Mouse (Mus musculus): ENCODE measurements around the gene Slc39a3. TPM values are rescaled to one million over a fixed set of nuclear protein-coding genes. Genes with fewer than 3 reads are reported as not detected.

Slc39a3 gene
- total RNA-seq, 2 experiments from 2014 or later: 70.9 to 76.3 TPM

DNA sequence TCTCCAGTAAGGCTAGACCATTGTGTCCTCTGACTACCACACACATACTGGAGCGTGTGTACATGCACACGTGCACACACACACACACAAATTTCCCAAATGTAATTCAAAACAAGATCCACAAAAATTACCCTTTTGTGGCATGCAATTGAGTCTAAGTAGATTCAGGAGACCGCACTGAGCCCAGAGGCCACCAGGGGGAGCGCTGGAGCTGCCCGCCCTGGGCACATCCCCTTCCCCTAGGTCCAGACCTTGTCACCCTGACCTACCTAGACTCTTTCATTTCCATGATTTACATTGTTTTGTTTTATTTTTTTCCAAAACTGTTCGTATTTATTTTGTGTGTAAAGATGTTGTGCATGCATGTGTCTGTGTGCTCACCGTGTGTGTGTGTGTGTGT lies 20.6 kb downstream of the Slc39a3 start:
- intact Hi-C loops (cut with DNase I): no loop called here

DNA sequence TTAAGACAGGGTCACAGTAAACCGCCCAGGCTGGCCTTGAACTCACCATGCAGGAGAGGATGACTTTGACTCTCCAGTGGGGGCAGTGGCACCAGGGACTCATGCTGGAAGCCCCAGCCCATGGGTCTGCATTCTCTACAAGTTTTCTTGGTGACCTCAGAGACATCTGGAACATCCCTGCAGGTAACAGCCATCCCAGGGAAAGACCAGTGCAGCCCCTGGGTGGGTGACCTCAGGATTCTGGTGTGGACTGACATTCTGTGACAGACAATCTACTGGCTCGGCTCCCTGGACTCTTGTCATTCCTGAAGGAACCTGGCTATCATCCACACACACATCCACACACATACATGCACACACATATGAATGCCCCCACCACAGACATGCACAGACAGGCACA lies 21.6 kb downstream of the Slc39a3 start:
- intact Hi-C loops (cut with DNase I): no loop called here
- no peak for DNase-seq (ENCODE audit: low spot score in 2 of 2)

More for the DNA sequence above, 20.6 kb downstream of the Slc39a3 start:
- peak in 1 of 2 experiments; percentile 71 for DNase-seq (ENCODE audit: low spot score in 2 of 2)

DNA sequence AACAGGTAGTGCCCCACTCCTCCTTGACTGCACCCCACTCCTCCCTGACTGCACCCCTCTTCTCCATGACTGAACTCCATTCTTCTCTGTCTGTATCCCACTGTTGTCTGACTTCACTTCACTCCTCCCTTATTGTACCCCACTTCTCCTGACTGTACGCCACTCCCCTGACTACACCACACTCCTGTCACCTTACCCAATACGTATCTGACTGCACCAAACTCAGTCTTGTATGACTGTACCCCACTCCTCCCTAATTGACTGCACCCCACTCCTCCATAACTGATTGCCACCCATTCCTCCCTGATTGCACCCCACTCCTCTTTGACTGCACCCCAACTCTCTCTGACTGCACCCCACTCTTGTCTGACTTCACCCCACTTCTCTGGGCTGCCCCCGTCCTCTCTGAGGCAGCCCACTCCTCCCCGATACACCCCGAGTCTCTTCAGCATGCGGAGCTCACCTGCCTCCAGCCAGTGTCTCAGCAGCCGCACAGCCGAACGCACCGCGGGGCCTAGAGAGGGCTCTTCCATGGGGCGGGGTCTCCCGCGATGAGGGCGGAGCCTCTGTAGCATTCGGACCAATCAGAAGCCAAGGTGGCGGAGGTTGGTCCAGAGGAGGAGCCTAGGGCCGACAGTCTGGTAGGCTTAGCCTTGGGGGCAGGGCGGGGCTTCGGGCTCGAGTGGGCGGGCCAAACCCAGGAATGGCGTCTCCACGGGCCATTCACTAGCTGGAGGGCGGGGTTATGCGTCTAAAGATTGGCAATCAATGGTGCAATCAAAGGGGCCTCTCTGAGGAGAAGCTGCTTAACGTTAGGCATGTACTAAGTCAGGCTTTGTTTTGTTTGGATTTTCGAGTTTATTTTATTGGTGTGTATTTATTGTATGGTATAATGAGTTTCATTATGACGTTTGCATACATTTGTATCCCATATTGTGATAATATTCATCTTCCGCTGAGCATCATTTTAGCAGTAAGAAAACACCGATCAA lies 22.5 kb downstream of the Slc39a3 start, which contains the start of gene Gng7:
Gene Gng7, minus strand, starts transcription at position 553 of the 992 bp plus-strand sequence.
- intact Hi-C loops (cut with DNase I): no loop called here

DNA sequence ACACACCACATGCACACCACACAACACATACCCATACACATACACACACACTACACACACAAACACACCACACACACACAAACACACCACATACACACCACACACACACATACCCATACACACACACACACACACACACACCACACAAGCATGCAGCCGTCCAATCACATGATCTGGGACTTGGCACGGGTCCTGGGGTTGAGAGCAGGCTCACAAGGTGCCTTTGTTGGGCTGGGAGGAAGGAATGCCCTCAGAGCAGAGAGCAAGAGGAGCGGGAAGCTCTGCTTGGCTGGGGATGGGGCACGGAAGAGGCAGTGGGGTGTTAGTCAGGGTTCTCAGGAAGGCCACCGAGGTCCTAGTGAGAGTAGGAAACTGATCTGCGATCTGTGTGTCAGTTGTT lies 26.4 kb downstream of the Slc39a3 start:
- intact Hi-C loops (cut with DNase I): no loop called here
- no peak for DNase-seq (ENCODE audit: low spot score in 2 of 2)

More for the DNA sequence above, 22.5 kb downstream of the Slc39a3 start, which contains the start of gene Gng7:
- peak; percentile 97 to 99 for DNase-seq (ENCODE audit: low spot score in 2 of 2)

DNA sequence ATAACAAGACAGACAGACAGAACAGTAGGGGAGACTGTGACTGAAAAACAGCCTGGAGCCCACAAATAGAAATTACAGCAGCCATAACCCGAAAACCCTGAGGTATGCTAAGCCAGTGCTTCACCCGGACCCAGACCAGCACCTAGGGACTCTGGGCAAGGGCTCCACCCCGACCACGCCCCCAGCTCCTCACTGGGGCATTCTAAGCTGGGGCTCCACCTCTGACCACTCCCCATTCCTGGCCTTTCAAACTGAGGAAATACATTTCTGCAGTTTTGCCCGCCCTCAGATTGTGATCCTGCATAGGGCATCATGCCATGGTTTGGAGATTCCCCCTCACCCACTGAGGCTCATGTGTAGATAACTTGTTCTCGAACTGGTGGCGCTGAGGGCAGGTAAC lies 30.0 kb downstream of the Slc39a3 start:
- DNase-seq (ENCODE audit: low spot score in 2 of 2): no peak
- intact Hi-C loops (cut with DNase I): no loop called here

DNA sequence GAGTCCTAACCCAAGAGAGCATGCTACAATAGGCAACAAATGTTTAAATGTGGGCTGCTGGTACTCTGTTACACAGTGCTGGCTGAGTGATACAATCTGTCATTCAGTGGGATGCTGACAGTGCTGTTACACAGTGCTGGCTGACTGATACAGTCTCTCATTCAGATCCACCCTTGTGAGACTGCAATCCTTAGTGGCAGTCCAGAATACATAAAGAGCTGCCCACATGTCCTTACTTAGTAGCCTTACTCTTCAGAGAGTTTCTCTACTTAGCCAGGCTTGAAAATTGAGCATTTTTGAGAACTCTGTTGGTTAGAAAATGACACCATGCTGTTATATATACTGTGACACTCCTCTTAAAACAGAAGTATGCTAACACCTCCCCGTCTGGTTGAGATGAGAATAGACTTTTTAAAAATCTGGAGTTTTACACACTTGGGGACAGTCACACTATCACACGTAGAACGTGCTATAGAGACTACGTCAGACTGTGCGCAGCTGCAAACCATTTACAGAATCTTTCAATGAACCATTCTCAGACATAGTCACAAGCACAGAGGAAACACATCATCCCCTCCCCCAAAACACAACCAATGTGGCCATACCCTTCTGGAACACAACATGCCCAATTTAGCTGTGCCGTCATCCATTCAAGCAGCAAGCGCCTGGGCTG lies 31.1 kb downstream of the Slc39a3 start:
- DNase-seq (ENCODE audit: low spot score in 2 of 2): peak; percentile 59 to 88
- intact Hi-C loops (cut with DNase I): no loop called here

DNA sequence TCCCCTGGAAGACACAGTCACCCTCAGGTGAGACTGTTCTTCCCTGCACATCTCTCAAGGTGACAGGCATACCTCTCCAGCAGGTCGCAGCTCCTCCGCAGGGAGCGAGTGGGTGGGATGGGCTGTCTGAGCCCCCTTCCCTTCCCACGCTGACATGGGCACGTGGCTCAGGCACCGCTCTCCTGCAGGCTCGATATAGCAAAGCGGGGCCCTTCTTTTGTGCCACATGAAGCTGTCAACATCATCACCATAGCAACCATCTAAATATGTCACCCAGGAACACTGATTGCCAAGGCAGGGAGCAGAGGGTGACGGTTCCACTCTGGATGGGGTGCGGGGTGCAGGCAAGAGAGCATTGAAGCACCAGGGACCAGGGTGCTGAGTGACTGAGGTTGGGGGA lies 36.1 kb downstream of the Slc39a3 start:
- peak; percentile 70 to 76 for DNase-seq (ENCODE audit: low spot score in 2 of 2)
- intact Hi-C loops (cut with DNase I): no loop called here

DNA sequence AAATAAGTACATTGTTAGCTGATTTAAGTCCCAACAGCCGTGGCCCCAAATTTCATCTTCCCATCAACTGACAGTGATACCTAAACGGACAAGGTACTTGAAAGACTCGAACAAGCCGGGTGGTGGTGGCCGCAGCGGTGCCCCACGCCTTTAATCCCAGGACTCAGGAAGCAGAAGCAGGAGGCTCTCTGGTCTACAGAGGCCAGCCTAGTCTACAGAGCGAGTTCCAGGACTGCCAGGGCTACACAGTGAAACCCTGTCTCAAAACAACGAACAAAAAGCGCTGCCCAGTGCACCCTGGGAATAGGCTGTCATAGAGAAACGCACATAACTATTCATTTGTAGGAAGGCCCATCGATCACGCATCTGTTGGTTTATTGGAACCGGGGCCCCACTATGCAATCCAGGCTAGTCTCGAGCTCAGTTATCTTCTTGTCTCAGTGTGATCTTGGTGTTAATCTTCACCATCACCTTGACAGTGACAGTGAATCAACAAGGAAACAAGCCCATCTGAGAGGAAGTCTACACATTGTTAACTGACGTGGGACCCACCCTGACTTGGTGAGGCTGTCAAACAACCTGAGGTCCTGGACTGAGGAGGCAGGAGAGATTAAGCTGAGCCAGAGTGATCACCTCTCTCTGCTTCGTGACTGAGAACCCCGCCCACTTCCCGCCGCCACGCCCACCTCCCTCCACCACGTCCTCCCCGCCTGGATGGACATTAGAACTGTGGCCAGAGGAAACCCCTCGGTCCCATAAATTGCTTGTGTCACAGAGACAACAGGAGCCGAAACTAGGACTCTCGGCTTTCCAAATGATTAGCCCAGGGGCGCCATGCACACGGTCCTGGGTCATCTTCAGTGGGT lies 36.8 kb downstream of the Slc39a3 start:
- no peak for DNase-seq (ENCODE audit: low spot score in 2 of 2)
- intact Hi-C loops (cut with DNase I): no loop called here

DNA sequence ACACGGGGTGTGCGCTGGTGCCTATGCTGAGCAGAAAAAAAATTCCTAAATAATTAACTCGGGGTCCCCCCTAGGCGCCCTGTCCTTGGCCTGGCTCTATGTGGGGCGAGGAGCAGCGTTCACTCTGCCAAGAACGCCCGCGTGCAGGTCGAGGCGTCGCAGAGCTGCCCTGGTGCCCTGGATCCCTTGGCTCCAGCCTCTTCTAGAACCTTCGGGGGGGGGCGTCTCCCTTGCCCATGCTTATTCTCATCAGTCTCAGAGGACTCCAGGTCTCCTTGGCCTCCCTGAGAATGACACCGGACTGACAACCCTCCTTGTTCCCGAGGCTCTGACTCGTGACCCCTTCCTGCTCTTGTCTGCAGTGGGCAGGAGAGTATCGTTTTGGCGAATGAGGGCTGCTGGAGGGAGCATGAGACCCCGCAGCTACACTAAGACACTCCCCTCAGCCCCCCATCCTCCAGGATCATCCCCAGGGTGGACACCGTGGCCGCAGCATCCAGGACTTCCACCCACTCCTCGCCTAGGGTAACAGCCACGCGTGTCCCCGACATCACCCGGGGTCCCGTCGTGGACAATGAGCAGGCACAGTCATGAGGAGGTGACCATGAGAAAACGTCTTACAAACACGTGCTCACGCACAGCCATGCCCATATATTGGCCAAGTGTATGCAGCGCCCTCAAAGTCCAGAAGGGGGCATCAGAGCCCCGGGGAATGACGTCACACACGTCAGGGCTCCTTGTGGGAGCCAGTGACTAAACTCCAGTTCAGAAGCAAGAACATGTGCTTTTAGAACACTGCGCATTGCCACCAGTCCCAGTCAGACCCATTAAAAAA lies 37.6 kb downstream of the Slc39a3 start:
- peak; percentile 89 to 95 for DNase-seq (ENCODE audit: low spot score in 2 of 2)
- intact Hi-C loops (cut with DNase I): loop anchor here (2.0 to 5.0 kb wide), 5 partner anchors 41 to 252 kb away; no protein-coding TSS in a partner anchor

DNA sequence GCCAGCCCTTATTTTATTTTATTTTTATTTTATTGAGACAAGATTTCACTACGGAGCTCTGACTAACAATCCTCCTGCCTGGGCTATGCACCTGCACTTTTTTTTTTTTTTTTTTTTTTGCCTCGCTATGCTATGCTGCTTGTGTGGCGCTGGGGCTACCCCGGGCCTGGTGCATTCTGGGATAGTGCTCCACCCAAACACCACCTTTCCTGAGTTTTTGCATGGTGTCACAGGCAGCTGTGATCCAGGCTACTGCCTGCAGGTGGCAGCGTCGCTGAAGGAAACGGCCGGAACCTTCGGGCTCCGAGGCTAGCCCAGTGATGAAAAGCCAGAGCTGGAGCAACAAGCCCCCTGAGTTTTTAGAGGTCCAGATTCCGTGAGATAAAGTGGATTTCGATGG lies 38.4 kb downstream of the Slc39a3 start:
- DNase-seq (ENCODE audit: low spot score in 2 of 2): peak in 1 of 2 experiments; percentile 74
- intact Hi-C loops (cut with DNase I): loop anchor here (2.0 to 5.0 kb wide), 5 partner anchors 42 to 251 kb away; no protein-coding TSS in a partner anchor

DNA sequence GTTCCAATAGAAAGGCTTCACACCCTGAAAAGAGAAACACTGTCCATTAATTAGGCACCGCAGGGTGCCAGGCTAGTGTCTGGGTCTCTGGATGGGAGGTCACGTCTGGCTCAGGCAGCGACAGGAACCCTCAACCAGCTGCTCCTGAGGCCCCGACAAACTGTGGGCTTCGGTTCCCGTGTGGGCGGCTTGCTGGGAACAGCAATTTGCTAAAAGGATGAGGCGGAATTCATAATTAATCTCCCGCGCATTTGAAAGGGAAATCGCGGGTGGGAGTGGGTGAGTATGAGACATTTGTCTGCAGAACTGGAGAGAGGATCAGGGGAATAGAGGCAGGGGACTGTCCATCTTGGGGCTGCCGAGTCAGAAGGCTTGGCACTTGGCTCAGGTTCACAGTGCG lies 39.2 kb downstream of the Slc39a3 start:
- peak in 1 of 2 experiments; percentile 58 for DNase-seq (ENCODE audit: low spot score in 2 of 2)
- intact Hi-C loops (cut with DNase I): loop anchor here (2.0 to 5.0 kb wide), 5 partner anchors 43 to 251 kb away; no protein-coding TSS in a partner anchor

DNA sequence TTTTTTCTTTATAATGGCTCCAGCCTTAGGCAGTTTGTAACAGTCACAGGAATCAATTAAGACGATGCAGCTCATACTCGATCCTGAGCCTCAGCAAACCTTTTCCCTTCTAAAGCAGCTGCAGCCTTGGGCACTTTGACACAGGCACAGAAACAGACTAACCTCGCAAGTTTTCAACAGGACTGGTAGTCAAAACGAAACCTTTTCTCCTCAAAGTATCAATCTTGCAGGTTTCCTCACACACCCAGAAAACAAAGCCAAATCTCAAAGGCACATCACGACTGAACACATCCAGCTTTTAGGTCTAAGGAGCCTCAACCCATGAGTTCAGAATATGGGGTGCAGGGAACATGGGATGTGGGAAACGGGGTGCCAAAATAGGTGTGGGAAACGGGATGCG lies 39.9 kb downstream of the Slc39a3 start:
- intact Hi-C loops (cut with DNase I): loop anchor here (5.0 kb wide), 4 partner anchors 85 to 250 kb away; no protein-coding TSS in a partner anchor
- DNase-seq (ENCODE audit: low spot score in 2 of 2): no peak

DNA sequence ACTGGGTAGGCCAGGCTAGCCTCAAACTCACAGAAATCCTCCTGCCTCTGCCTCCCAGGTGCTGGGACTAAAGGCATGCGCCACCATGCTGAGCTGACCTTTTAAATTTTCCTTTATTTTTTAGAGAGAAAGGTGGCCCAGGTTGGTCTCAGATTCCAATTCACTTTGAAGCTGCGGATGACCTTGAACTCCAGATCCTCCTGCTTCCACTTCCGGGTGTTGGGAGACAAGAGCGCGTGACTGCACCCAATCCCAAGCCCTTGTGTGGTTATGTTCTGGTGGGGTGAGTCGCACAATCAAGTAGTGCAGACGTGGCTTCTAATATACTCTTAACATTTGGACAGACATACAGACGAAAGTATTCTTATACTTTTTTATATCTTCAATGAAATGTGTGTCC lies 40.7 kb downstream of the Slc39a3 start:
- DNase-seq (ENCODE audit: low spot score in 2 of 2): no peak
- intact Hi-C loops (cut with DNase I): loop anchor here (5.0 kb wide), 4 partner anchors 86 to 249 kb away; no protein-coding TSS in a partner anchor

DNA sequence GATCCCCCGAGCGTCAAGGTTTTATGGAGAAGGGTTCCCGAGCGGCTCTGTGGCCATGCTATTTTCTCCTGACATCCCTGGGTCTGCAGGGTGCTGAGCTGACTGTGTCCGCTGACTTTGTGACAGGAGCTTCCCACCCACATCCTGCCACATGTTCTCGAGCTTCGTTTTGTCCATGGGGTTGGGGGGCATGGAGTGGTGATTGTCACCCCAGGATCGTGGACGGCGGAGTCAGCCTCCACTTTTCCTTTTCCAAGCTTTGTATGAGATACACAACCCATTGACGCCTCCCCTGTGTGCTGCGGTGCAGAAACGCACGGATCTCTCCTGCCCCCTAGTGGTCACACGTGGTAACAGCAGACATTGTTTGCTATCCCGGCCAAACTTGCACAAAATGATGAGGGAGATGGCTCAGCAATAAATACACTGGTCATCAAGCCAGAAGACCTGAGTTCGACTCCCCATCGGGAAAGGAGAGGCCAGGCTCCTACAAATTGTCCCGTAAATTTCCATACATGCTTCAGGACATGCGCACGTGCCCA lies 42.1 kb downstream of the Slc39a3 start:
- peak; percentile 86 to 88 for DNase-seq (ENCODE audit: low spot score in 2 of 2)
- intact Hi-C loops (cut with DNase I): loop anchor here (2.0 to 5.0 kb wide), 5 partner anchors 66 to 248 kb away; no protein-coding TSS in a partner anchor

DNA sequence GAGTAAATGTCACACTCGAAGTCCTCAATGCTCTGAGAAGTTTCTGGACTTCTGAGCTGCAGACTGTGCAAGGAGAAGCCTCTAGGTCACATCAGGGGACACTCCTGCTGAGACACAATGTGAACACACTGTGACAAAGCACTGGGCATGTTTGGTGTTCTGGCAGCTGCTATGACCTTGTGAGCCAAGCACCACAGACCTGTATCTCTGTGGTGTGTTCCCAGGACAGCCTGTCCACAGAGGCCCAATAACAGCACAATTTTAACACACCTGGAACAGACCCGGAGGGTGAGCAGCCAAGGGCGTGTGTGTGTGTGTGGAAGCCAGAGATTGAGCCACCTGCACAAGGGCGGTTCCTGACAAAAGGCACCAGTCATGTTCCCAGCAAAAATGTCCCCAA lies 42.6 kb downstream of the Slc39a3 start:
- intact Hi-C loops (cut with DNase I): loop anchor here (2.0 to 5.0 kb wide), 5 partner anchors 66 to 247 kb away; no protein-coding TSS in a partner anchor

DNA sequence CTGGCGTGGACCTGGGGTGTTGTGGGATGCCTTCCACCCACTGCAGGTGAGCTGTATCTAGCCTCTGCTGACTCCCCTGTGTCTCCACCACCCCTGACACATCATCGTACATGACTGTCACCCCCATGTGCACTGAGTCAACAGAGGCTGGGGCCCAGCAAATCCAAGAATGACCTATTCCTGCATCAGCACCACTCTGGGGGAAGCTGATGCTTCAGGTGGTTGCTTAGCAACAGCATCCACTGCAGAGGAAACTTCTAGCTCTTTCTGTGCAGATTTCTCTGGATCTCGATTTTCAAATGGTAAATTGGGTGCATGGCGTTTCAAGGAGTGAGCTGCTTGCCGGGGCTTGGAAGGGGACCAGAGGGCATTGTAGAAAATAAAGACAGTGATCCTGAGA lies 44.0 kb downstream of the Slc39a3 start:
- intact Hi-C loops (cut with DNase I): no loop called here

More for the DNA sequence above, 42.6 kb downstream of the Slc39a3 start:
- DNase-seq (ENCODE audit: low spot score in 2 of 2): no peak

DNA sequence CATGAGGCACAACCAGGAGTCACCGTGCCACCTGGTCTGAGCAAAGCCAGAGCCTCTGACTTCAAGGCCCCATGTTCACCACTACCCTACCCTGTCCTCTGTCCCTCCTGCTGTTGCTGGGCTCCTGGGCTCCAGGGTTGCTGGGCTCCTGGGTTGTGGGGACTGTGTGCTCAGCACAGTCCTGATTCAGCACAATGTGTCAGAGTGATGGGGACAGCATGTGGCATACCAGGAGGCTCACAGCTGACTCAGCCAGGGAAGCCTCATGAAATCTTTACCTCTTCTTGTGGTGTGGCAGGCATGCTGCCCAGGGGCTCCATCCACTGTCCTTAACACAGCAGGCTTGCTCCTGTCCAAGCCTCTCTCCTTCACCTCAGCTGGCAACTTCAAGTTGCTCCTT lies 45.3 kb downstream of the Slc39a3 start:
- no peak for DNase-seq (ENCODE audit: low spot score in 2 of 2)
- intact Hi-C loops (cut with DNase I): no loop called here

More for the DNA sequence above, 44.0 kb downstream of the Slc39a3 start:
- DNase-seq (ENCODE audit: low spot score in 2 of 2): no peak

DNA sequence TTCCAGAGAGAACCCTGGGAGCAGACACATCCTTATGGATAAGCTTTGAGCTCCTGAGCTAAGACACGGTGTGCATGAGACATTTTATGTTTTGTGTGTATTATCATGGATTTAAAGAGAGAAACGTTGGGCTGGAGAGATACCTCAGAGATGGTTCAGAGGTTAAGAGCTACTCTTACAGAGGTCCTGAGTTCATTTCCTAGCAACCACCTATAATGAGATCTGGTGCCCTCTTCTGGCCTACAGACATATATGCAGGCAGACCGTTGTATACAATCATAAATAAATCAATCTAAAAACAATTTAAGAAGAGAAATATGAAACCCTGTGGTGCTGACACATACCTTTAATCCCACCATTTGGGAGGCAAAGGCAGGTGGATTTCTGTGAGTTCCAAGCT lies 46.2 kb downstream of the Slc39a3 start:
- intact Hi-C loops (cut with DNase I): no loop called here
- DNase-seq (ENCODE audit: low spot score in 2 of 2): no peak
